Mouse (Mus musculus) myocyte (in vitro differentiated cells): ENCODE data around the gene Orm2. TPM values are rescaled to one million over a fixed set of nuclear protein-coding genes. Genes with fewer than 3 reads are reported as not detected.

Experiments used
- H3K27me3 ChIP-seq: one replicate; pipeline ENCODE4 v1.6.1; 2011; ENCODE audit not compliant: control insufficient read depth, insufficient read depth, insufficient read length
- H3K36me3 ChIP-seq: one replicate; pipeline ENCODE4 v1.6.1; 2011; ENCODE audit not compliant: control insufficient read depth, insufficient read depth
- H3K4me2 ChIP-seq: one replicate; pipeline ENCODE4 v1.6.1; 2011; ENCODE audit warnings: low read depth, control low read depth
- H3K4me3 ChIP-seq: one replicate; pipeline ENCODE4 v1.5.1; 2011; ENCODE audit warnings: mild to moderate bottlenecking, control low read depth, moderate library complexity
- H3K79me2 ChIP-seq: one replicate; pipeline ENCODE4 v1.6.1; 2011; ENCODE audit not compliant: control insufficient read depth, insufficient read depth
- H3ac ChIP-seq: one replicate; pipeline ENCODE4 v1.6.1; 2011; ENCODE audit not compliant: control insufficient read depth, insufficient read length
- CEBPB ChIP-seq: IDR thresholded peaks from 2 replicates; pipeline ENCODE4 v1.6.1; 2011; ENCODE audit warnings: mild to moderate bottlenecking, moderate library complexity; ENCODE audit not compliant: poor library complexity, insufficient read depth, severe bottlenecking
- E2F4 ChIP-seq: IDR thresholded peaks from one replicate; pipeline ENCODE4 v1.6.1; 2011; ENCODE audit warnings: mild to moderate bottlenecking, control low read depth, moderate library complexity; ENCODE audit not compliant: insufficient read depth
- MAX ChIP-seq: IDR thresholded peaks from one replicate; pipeline ENCODE4 v1.6.1; 2011; ENCODE audit warnings: low read depth, mild to moderate bottlenecking, control low read depth
- MYOD1 ChIP-seq, 3 experiments: IDR thresholded peaks; one replicate each; pipeline ENCODE4 v1.6.1; 2011; ENCODE audit warnings: control low read depth in 2 of 3, low read depth in 2 of 3, mild to moderate bottlenecking in 2 of 3, moderate library complexity in 1 of 3; ENCODE audit not compliant: insufficient read length in 2 of 3, control insufficient read depth in 1 of 3
- MYOG ChIP-seq, 3 experiments: IDR thresholded peaks; one replicate each; pipeline ENCODE4 v1.6.1; 2011; ENCODE audit warnings: control low read depth in 2 of 3, low read depth in 2 of 3, mild to moderate bottlenecking in 2 of 3; ENCODE audit not compliant: insufficient read length in 2 of 3, control insufficient read depth in 1 of 3, insufficient read depth in 1 of 3
- POLR2A ChIP-seq: IDR thresholded peaks from one replicate; pipeline ENCODE4 v1.6.1; 2011; ENCODE audit warnings: low read depth, mild to moderate bottlenecking, control low read depth, moderate library complexity; ENCODE audit not compliant: insufficient read length
- POLR2AphosphoS2 ChIP-seq: IDR thresholded peaks from one replicate; pipeline ENCODE4 v1.6.1; 2011; ENCODE audit warnings: low read depth, control low read depth; ENCODE audit not compliant: insufficient read length
- REST ChIP-seq: IDR thresholded peaks from one replicate; pipeline ENCODE4 v1.6.1; 2011; ENCODE audit warnings: mild to moderate bottlenecking, control low read depth, moderate library complexity; ENCODE audit not compliant: insufficient read depth, insufficient read length
- SRF ChIP-seq: IDR thresholded peaks from one replicate; pipeline ENCODE4 v1.6.1; 2011; ENCODE audit warnings: low read depth; ENCODE audit not compliant: control insufficient read depth, insufficient read length
- TCF12 ChIP-seq: IDR thresholded peaks from one replicate; pipeline ENCODE4 v1.6.1; 2011; ENCODE audit warnings: mild to moderate bottlenecking, control low read depth; ENCODE audit not compliant: poor library complexity, insufficient read depth, severe bottlenecking
- TCF3 ChIP-seq: IDR thresholded peaks from one replicate; pipeline ENCODE4 v1.6.1; 2011; ENCODE audit warnings: low read depth, control low read depth; ENCODE audit not compliant: insufficient read length
- USF1 ChIP-seq: IDR thresholded peaks from one replicate; pipeline ENCODE4 v1.6.1; 2011; ENCODE audit warnings: low read depth, mild to moderate bottlenecking, control low read depth, moderate library complexity
- polyA plus RNA-seq: library from polyadenylated mRNA; unstranded; fragments of >200 nt; fragmentation: generic; extraction: Trizol; gene quantifications from one replicate; pipeline ENCODE4 v1.2.1, GENCODE M21; 2012; ENCODE audit warnings: missing spikeins

Orm2 gene
- polyA plus RNA-seq, 1 experiment: not detected

GRCm38 (mm10) chr4:63404205-63404604 is 42.0 kb downstream of the Orm2 start:
- H3K79me2 ChIP-seq: peaks cover 29% of the 10 kb centered on the region
- H3K4me2 ChIP-seq: peak overlapping the region; percentile 90
- H3K36me3 ChIP-seq: no peaks in the 10 kb centered on the region
- H3K27me3 ChIP-seq: no peaks in the 10 kb centered on the region
- no peak overlapping the region for H3K4me3 ChIP-seq
- H3ac ChIP-seq: no peak overlapping the region
- no peak for TF ChIP-seq MYOD1 (IDR thresholded peaks at IDR 0.05; ENCODE audit: control insufficient read depth in 1 of 3, insufficient read length in 2 of 3, low read depth in 2 of 3)
- no peak for TF ChIP-seq CEBPB
- TF ChIP-seq TCF3: no peak
- no peak for TF ChIP-seq SRF
- no peak for TF ChIP-seq POLR2A
- TF ChIP-seq TCF12: no peak
- TF ChIP-seq E2F4: no peak
- TF ChIP-seq POLR2AphosphoS2: no peak

GRCm38 (mm10) chr4:63405051-63405450 is 42.8 kb downstream of the Orm2 start:
- no peaks in the 10 kb centered on the region for H3K36me3 ChIP-seq
- peak in 1 of 3 experiments; percentile 86 for TF ChIP-seq MYOD1 (IDR thresholded peaks at IDR 0.05; ENCODE audit: control insufficient read depth in 1 of 3, insufficient read length in 2 of 3, low read depth in 2 of 3)
- no peak for TF ChIP-seq CEBPB
- TF ChIP-seq MYOG (IDR thresholded peaks at IDR 0.05; ENCODE audit: control insufficient read depth in 1 of 3, insufficient read depth in 1 of 3, insufficient read length in 2 of 3, low read depth in 2 of 3): peak in 1 of 3 experiments; percentile 41
- no peak overlapping the region for H3K4me3 ChIP-seq
- H3K27me3 ChIP-seq: no peaks in the 10 kb centered on the region
- H3ac ChIP-seq: no peak overlapping the region
- peak overlapping the region; percentile 41 for H3K4me2 ChIP-seq
- H3K79me2 ChIP-seq: peaks cover 29% of the 10 kb centered on the region

- Histone ChIP-seq H3K4me2 (peak overlapping the region; percentile 41), H3K27me3 (no peaks in the 10 kb centered on the region), H3ac (no peak overlapping the region), H3K36me3 (no peaks in the 10 kb centered on the region), H3K4me3 (no peak overlapping the region), H3K79me2 (peaks cover 29% of the 10 kb centered on the region)
- TF ChIP-seq REST (no peak), SRF (no peak), MYOG (IDR thresholded peaks at IDR 0.05; ENCODE audit: control insufficient read depth in 1 of 3, insufficient read depth in 1 of 3, insufficient read length in 2 of 3, low read depth in 2 of 3) (no peak), CEBPB (no peak), TCF12 (no peak), POLR2A (no peak), MAX (no peak), USF1 (no peak), MYOD1 (IDR thresholded peaks at IDR 0.05; ENCODE audit: control insufficient read depth in 1 of 3, insufficient read length in 2 of 3, low read depth in 2 of 3) (no peak), POLR2AphosphoS2 (no peak), E2F4 (no peak), TCF3 (no peak)
Measured at GRCm38 (mm10) chr4:63405683-63406082, 43.4 kb downstream of the Orm2 start.

GRCm38 (mm10) chr4:63408247-63408646 is 46.0 kb downstream of the Orm2 start:
- H3K27me3 ChIP-seq: no peaks in the 10 kb centered on the region
- H3K4me3 ChIP-seq: peak overlapping the region; percentile 59
- H3ac ChIP-seq: peak overlapping the region; percentile 35
- H3K79me2 ChIP-seq: peaks cover 22% of the 10 kb centered on the region
- no peaks in the 10 kb centered on the region for H3K36me3 ChIP-seq
- peak overlapping the region; percentile 94 for H3K4me2 ChIP-seq
- TF ChIP-seq POLR2AphosphoS2 (no peak), TCF3 (no peak), MYOG (IDR thresholded peaks at IDR 0.05; ENCODE audit: control insufficient read depth in 1 of 3, insufficient read depth in 1 of 3, insufficient read length in 2 of 3, low read depth in 2 of 3) (peak in 1 of 3 experiments; percentile 20), MYOD1 (IDR thresholded peaks at IDR 0.05; ENCODE audit: control insufficient read depth in 1 of 3, insufficient read length in 2 of 3, low read depth in 2 of 3) (no peak), SRF (no peak)

GRCm38 (mm10) chr4:63408649-63409048 is 46.4 kb downstream of the Orm2 start:
- H3K36me3 ChIP-seq: no peaks in the 10 kb centered on the region
- H3K4me3 ChIP-seq: peak overlapping the region; percentile 59
- H3K79me2 ChIP-seq: peaks cover 22% of the 10 kb centered on the region
- peak overlapping the region; percentile 94 for H3K4me2 ChIP-seq
- peak overlapping the region; percentile 35 for H3ac ChIP-seq
- H3K27me3 ChIP-seq: no peaks in the 10 kb centered on the region
- TF ChIP-seq TCF3 (no peak), MYOG (IDR thresholded peaks at IDR 0.05; ENCODE audit: control insufficient read depth in 1 of 3, insufficient read depth in 1 of 3, insufficient read length in 2 of 3, low read depth in 2 of 3) (no peak), TCF12 (no peak), REST (no peak), MAX (no peak), POLR2AphosphoS2 (peak; percentile 22), POLR2A (peak; percentile 29), MYOD1 (IDR thresholded peaks at IDR 0.05; ENCODE audit: control insufficient read depth in 1 of 3, insufficient read length in 2 of 3, low read depth in 2 of 3) (no peak), E2F4 (no peak)
